Mouse (Mus musculus) embryonic facial prominence, embryonic 13.5 days (tissue): Measurements from ENCODE around the gene Btbd35f13. TPM values are rescaled to one million over a fixed set of nuclear protein-coding genes. Genes with fewer than 3 reads are reported as not detected.
"Not testable (repeated sequence)": the region's sequence is repeated elsewhere in the genome, so short reads cannot be mapped to it uniquely, and the experiment has no call there.

Experiments
- ATAC-seq: fragments of 200-750 bp; cut with Nextera tagmentation; 2 replicates; pipeline ENCODE4 v1.8.0; 2017; ENCODE audit warnings: low read depth; ENCODE audit not compliant: insufficient number of reproducible peaks, insufficient read depth, low FRiP score, low TSS enrichment
- H3K27ac ChIP-seq: fragments of 300-500 bp; sonication (generic); 2 replicates; pipeline ENCODE4 v1.5.1; 2015; ENCODE audit warnings: moderate library complexity, mild to moderate bottlenecking, inconsistent platforms
- H3K27me3 ChIP-seq: fragments of 300-500 bp; sonication (generic); 2 replicates; pipeline ENCODE4 v1.6.1; 2015; ENCODE audit warnings: mild to moderate bottlenecking, inconsistent platforms
- H3K36me3 ChIP-seq: fragments of 300-500 bp; sonication (generic); 2 replicates; pipeline ENCODE4 v1.6.1; 2015; ENCODE audit warnings: mild to moderate bottlenecking, inconsistent platforms
- H3K4me1 ChIP-seq: fragments of 300-500 bp; sonication (generic); 2 replicates; pipeline ENCODE4 v1.6.1; 2015; ENCODE audit warnings: inconsistent platforms
- H3K4me2 ChIP-seq: fragments of 300-500 bp; sonication (generic); 2 replicates; pipeline ENCODE4 v1.6.1; 2015; ENCODE audit warnings: moderate library complexity, mild to moderate bottlenecking, inconsistent platforms
- H3K4me3 ChIP-seq: fragments of 300-500 bp; sonication (generic); 2 replicates; pipeline ENCODE4 v1.5.1; 2015; ENCODE audit warnings: mild to moderate bottlenecking, inconsistent platforms
- H3K9ac ChIP-seq: fragments of 300-500 bp; sonication (generic); 2 replicates; pipeline ENCODE4 v1.6.1; 2015; ENCODE audit warnings: mild to moderate bottlenecking, inconsistent platforms
- H3K9me3 ChIP-seq: fragments of 300-500 bp; sonication (generic); 2 replicates; pipeline ENCODE4 v1.6.1; 2016; ENCODE audit warnings: inconsistent platforms
- WGBS: fragments of 180-500 bp; shearing (Covaris S2); methylation state at CpG from one replicate; pipeline ENCODE4 v1.1.7; 2015; ENCODE audit warnings: mixed read lengths; 5-methylcytosine and 5-hydroxymethylcytosine counted together
- polyA plus RNA-seq: library from polyadenylated mRNA; unstranded; fragments of >200 nt; fragmentation: Nextera tagmentation; extraction: Ambion mirVana; gene quantifications from 2 replicates; pipeline ENCODE4 v1.2.1, GENCODE M21; 2015

Btbd35f13 gene
- not detected in 2 replicates for polyA plus RNA-seq

GRCm38 (mm10) chrX:33656872-33657271 lies at the start of gene Btbd35f13:
Gene Btbd35f13 (plus strand): TSS chrX:33657172.
- not testable (repeated sequence) for H3K36me3 ChIP-seq, H3K27ac ChIP-seq, H3K4me2 ChIP-seq, H3K9ac ChIP-seq, H3K27me3 ChIP-seq, H3K4me3 ChIP-seq, H3K9me3 ChIP-seq, H3K4me1 ChIP-seq, ATAC-seq
- WGBS: 55% methylated on average over 3 of the region's 3 CpGs

GRCm38 (mm10) chrX:33702249-33702648 lies 45.3 kb downstream of the Btbd35f13 start, which contains the start of gene Btbd35f14:
Gene Btbd35f14 (minus strand): TSS chrX:33702349.
- not testable (repeated sequence) for H3K4me1 ChIP-seq, H3K27me3 ChIP-seq, H3K4me2 ChIP-seq, ATAC-seq, H3K4me3 ChIP-seq, H3K27ac ChIP-seq, H3K9ac ChIP-seq, H3K36me3 ChIP-seq, H3K9me3 ChIP-seq
- WGBS: no CpG with 5 or more reads among the region's 3 CpGs

Other genes starting within 250 kb of the Btbd35f13 start
- not detected in 2 replicates for gene Btbd35f15, start 79.9 kb upstream of the Btbd35f13 start, polyA plus RNA-seq
- not detected in 2 replicates for gene Btbd35f14, start 45.2 kb downstream of the Btbd35f13 start, polyA plus RNA-seq